Comparison of ENCODE assay signal across 7 mouse cellular contexts in genomic region chr5:112289819-112290535, GRCm38 (mm10). TPM values are rescaled to one million over a fixed set of nuclear protein-coding genes. Genes with fewer than 3 reads are reported as not detected.
DNase-seq lines count a peak whose midpoint lies in the region; ATAC-seq and TF ChIP-seq lines count a peak whose summit lies in the region.

No protein-coding gene starts in this region.

- no peaks in the 10 kb centered on the region for H3K36me3 ChIP-seq in intestine, postnatal 0 days (ENCODE audit: control insufficient read depth, insufficient read depth)
- H3K36me3 ChIP-seq in intestine, embryonic 16.5 days (ENCODE audit: control insufficient read depth, insufficient read depth, low read length): no peaks in the 10 kb centered on the region
- H3K36me3 ChIP-seq in heart, embryonic 15.5 days: no peaks in the 10 kb centered on the region
- H3K36me3 ChIP-seq in thymus, adult 2 months (ENCODE audit: control insufficient read depth, insufficient read depth, low read length): no peaks in the 10 kb centered on the region

- H3K9ac ChIP-seq in intestine, postnatal 0 days (ENCODE audit: low read depth, low read length): no peak overlapping the region
- H3K9ac ChIP-seq in intestine, embryonic 16.5 days (ENCODE audit: low read depth, low read length): no peak overlapping the region
- H3K9ac ChIP-seq in heart, embryonic 15.5 days: peak overlapping the region; percentile 3; the same call in 1 of the 2 replicates

- H3K27ac ChIP-seq in intestine, postnatal 0 days (ENCODE audit: low read depth, low read length): no peak overlapping the region
- no peak overlapping the region for H3K27ac ChIP-seq in intestine, embryonic 16.5 days (ENCODE audit: low read length)
- H3K27ac ChIP-seq in brown adipose tissue, adult 24 weeks (replicated peaks; ENCODE audit: low read depth, low read length): peak overlapping the region; percentile 32; the same call in 1 of the 2 replicates
- H3K27ac ChIP-seq in heart, embryonic 15.5 days: no peak overlapping the region
- H3K27ac ChIP-seq in thymus, adult 2 months (ENCODE audit: control insufficient read depth, insufficient read depth, low read length): no peak overlapping the region

- WGBS in intestine, postnatal 0 days: 80% methylated on average over 16 of the region's 16 CpGs
- 85% methylated on average over 16 of the region's 16 CpGs for WGBS in intestine, embryonic 16.5 days
- 80% methylated on average over 16 of the region's 16 CpGs for WGBS in heart, embryonic 15.5 days
- 89% methylated on average over 16 of the region's 16 CpGs for WGBS in thymus, adult 2 months

- no peak overlapping the region for H3K4me3 ChIP-seq in intestine, postnatal 0 days (ENCODE audit: low read depth, low read length)
- no peak overlapping the region for H3K4me3 ChIP-seq in intestine, embryonic 16.5 days (ENCODE audit: low read length)
- H3K4me3 ChIP-seq in brown adipose tissue, adult 24 weeks (ENCODE audit: insufficient read depth, low read depth, low read length): peak overlapping the region; percentile 27
- peak overlapping the region; percentile 28; the same call in 1 of the 2 replicates for H3K4me3 ChIP-seq in heart, embryonic 15.5 days
- no peak overlapping the region for H3K4me3 ChIP-seq in thymus, adult 2 months (ENCODE audit: control insufficient read depth, insufficient read depth, low read length)

- H3K27me3 ChIP-seq in intestine, postnatal 0 days (replicated peaks; ENCODE audit: control insufficient read depth, insufficient read depth, low read length): no peaks in the 10 kb centered on the region
- H3K27me3 ChIP-seq in intestine, embryonic 16.5 days (replicated peaks; ENCODE audit: control insufficient read depth, insufficient read depth, low read length): no peaks in the 10 kb centered on the region
- no peaks in the 10 kb centered on the region for H3K27me3 ChIP-seq in heart, embryonic 15.5 days
- no peaks in the 10 kb centered on the region for H3K27me3 ChIP-seq in thymus, adult 2 months (ENCODE audit: control insufficient read depth, insufficient read depth, low read length)

- TF ChIP-seq CTCF in intestine, postnatal 0 days (IDR thresholded peaks at IDR 0.05; ENCODE audit: low read depth): no peak
- no peak for TF ChIP-seq CTCF in thymus, adult 2 months (IDR thresholded peaks at IDR 0.05; ENCODE audit: borderline replicate concordance, control insufficient read depth, extremely low read depth, insufficient read depth, low read length, poor library complexity)

- no peak for ATAC-seq in intestine, postnatal 0 days
- no peak for ATAC-seq in intestine, embryonic 16.5 days
- no peak for ATAC-seq in heart, embryonic 15.5 days (replicated peaks; ENCODE audit: insufficient number of reproducible peaks, insufficient read depth, low FRiP score, low read depth)

- H3K4me2 ChIP-seq in intestine, postnatal 0 days (replicated peaks; ENCODE audit: low read depth): 0 out of 2 replicates have a peak overlapping the region, but pooled peaks have one; percentile 13
- no peak overlapping the region for H3K4me2 ChIP-seq in intestine, embryonic 16.5 days (ENCODE audit: low read depth, low read length)
- H3K4me2 ChIP-seq in heart, embryonic 15.5 days: peak overlapping the region; percentile 49

- H3K4me1 ChIP-seq in intestine, postnatal 0 days (replicated peaks; ENCODE audit: control insufficient read depth, insufficient read depth, low read length): peaks cover 3% of the 10 kb centered on the region
- peaks cover 41% of the 10 kb centered on the region for H3K4me1 ChIP-seq in intestine, embryonic 16.5 days (ENCODE audit: control insufficient read depth, insufficient read depth, low read length)
- H3K4me1 ChIP-seq in brown adipose tissue, adult 24 weeks (ENCODE audit: control insufficient read depth, insufficient read depth, insufficient read length, low read length): peaks cover 68% of the 10 kb centered on the region
- H3K4me1 ChIP-seq in heart, embryonic 15.5 days (replicated peaks): peaks cover 63% of the 10 kb centered on the region
- H3K4me1 ChIP-seq in thymus, adult 2 months (replicated peaks; ENCODE audit: control insufficient read depth, insufficient read depth, low read length): peaks cover 50% of the 10 kb centered on the region

- peak; percentile 40 for DNase-seq in adipocyte (ENCODE audit: low spot score)
- DNase-seq in thymus, adult 2 months: no peak
- no peak for DNase-seq in urinary bladder, postnatal 10 days (ENCODE audit: low spot score)

- no peaks in the 10 kb centered on the region for H3K9me3 ChIP-seq in intestine, postnatal 0 days (ENCODE audit: control insufficient read depth)
- no peaks in the 10 kb centered on the region for H3K9me3 ChIP-seq in intestine, embryonic 16.5 days (ENCODE audit: control insufficient read depth, low read length)
- H3K9me3 ChIP-seq in heart, embryonic 15.5 days (replicated peaks): no peaks in the 10 kb centered on the region

- no peak for TF ChIP-seq POLR2A in thymus, adult 2 months (IDR thresholded peaks at IDR 0.05; ENCODE audit: control insufficient read depth, extremely low read depth, insufficient read depth, low read length, poor library complexity)

RNA-seq across cellular contexts. Expression of gene Tpst2, which starts 13.5 kb away (rescaled TPM):
- polyA plus RNA-seq in intestine, postnatal 0 days (2015; fragmentation: Nextera tagmentation; extraction: Ambion mirVana): 45.3 and 48.4 TPM in 2 replicates
- 47.4 and 52.0 TPM in 2 replicates for polyA plus RNA-seq in intestine, embryonic 16.5 days (2015; fragmentation: Nextera tagmentation; extraction: Ambion mirVana)
- 23.8 and 30.1 TPM in 2 replicates for polyA plus RNA-seq in brown adipose tissue, adult 24 weeks (2012; ENCODE audit: insufficient read depth, insufficient read length, missing spikeins)
- 38.5 and 47.8 TPM in 2 replicates for polyA plus RNA-seq in heart, embryonic 15.5 days (2015; fragmentation: Nextera tagmentation; extraction: Ambion mirVana)
- 62.7 and 63.5 TPM in 2 replicates for polyA plus RNA-seq in thymus, adult 2 months (2012; rRNA removed)

RNA-seq across cellular contexts. Expression of gene Crybb1, which starts 34.4 kb away (rescaled TPM):
- 0.22 and 0.34 TPM in 2 replicates for polyA plus RNA-seq in intestine, postnatal 0 days (2015; fragmentation: Nextera tagmentation; extraction: Ambion mirVana)
- polyA plus RNA-seq in intestine, embryonic 16.5 days (2015; fragmentation: Nextera tagmentation; extraction: Ambion mirVana): 2.7 and 2.9 TPM in 2 replicates
- not detected in 2 replicates for polyA plus RNA-seq in brown adipose tissue, adult 24 weeks (2012; ENCODE audit: insufficient read depth, insufficient read length, missing spikeins)
- polyA plus RNA-seq in heart, embryonic 15.5 days (2015; fragmentation: Nextera tagmentation; extraction: Ambion mirVana): 1.6 and 2.1 TPM in 2 replicates
- 0.15 and 0.40 TPM in 2 replicates for polyA plus RNA-seq in thymus, adult 2 months (2012; rRNA removed)

RNA-seq across cellular contexts. Expression of gene Tfip11, which starts 36.2 kb away (rescaled TPM):
- polyA plus RNA-seq in intestine, postnatal 0 days (2015; fragmentation: Nextera tagmentation; extraction: Ambion mirVana): 13.6 and 14.3 TPM in 2 replicates
- 26.6 and 26.8 TPM in 2 replicates for polyA plus RNA-seq in intestine, embryonic 16.5 days (2015; fragmentation: Nextera tagmentation; extraction: Ambion mirVana)
- polyA plus RNA-seq in brown adipose tissue, adult 24 weeks (2012; ENCODE audit: insufficient read depth, insufficient read length, missing spikeins): 9.5 and 9.8 TPM in 2 replicates
- 15.2 and 19.6 TPM in 2 replicates for polyA plus RNA-seq in heart, embryonic 15.5 days (2015; fragmentation: Nextera tagmentation; extraction: Ambion mirVana)
- 58.9 and 63.2 TPM in 2 replicates for polyA plus RNA-seq in thymus, adult 2 months (2012; rRNA removed)

RNA-seq across cellular contexts. Expression of gene Cryba4, which starts 37.7 kb away (rescaled TPM):
- 1.1 and 1.3 TPM in 2 replicates for polyA plus RNA-seq in intestine, postnatal 0 days (2015; fragmentation: Nextera tagmentation; extraction: Ambion mirVana)
- 1.3 and 1.5 TPM in 2 replicates for polyA plus RNA-seq in intestine, embryonic 16.5 days (2015; fragmentation: Nextera tagmentation; extraction: Ambion mirVana)
- not detected in 2 replicates for polyA plus RNA-seq in brown adipose tissue, adult 24 weeks (2012; ENCODE audit: insufficient read depth, insufficient read length, missing spikeins)
- polyA plus RNA-seq in heart, embryonic 15.5 days (2015; fragmentation: Nextera tagmentation; extraction: Ambion mirVana): 1.2 and 1.4 TPM in 2 replicates
- 0.41 and 3.1 TPM in 2 replicates for polyA plus RNA-seq in thymus, adult 2 months (2012; rRNA removed)

RNA-seq across cellular contexts. Expression of gene Srrd, which starts 52.9 kb away (rescaled TPM):
- polyA plus RNA-seq in intestine, postnatal 0 days (2015; fragmentation: Nextera tagmentation; extraction: Ambion mirVana): 15.4 and 19.0 TPM in 2 replicates
- polyA plus RNA-seq in intestine, embryonic 16.5 days (2015; fragmentation: Nextera tagmentation; extraction: Ambion mirVana): 28.5 and 30.4 TPM in 2 replicates
- polyA plus RNA-seq in brown adipose tissue, adult 24 weeks (2012; ENCODE audit: insufficient read depth, insufficient read length, missing spikeins): 8.3 and 14.3 TPM in 2 replicates
- polyA plus RNA-seq in heart, embryonic 15.5 days (2015; fragmentation: Nextera tagmentation; extraction: Ambion mirVana): 20.7 and 28.8 TPM in 2 replicates
- 56.2 and 64.4 TPM in 2 replicates for polyA plus RNA-seq in thymus, adult 2 months (2012; rRNA removed)

Comparison
In these comparisons a context has a peak if more than half of its experiments do, and no peak if none do; other contexts are left out.
1. H3K4me3 ChIP-seq: peak in brown adipose tissue, adult 24 weeks (single experiment) and heart, embryonic 15.5 days (single experiment); none in intestine, postnatal 0 days (single experiment), intestine, embryonic 16.5 days (single experiment) and thymus, adult 2 months (single experiment).